Mouse (Mus musculus) urinary bladder, postnatal 25 days (tissue): ENCODE data around the gene Guca1a.
"Not testable (repeated sequence)": the region's sequence is repeated elsewhere in the genome, so short reads cannot be mapped to it uniquely, and the experiment has no call there.

ENCODE experiments used
- DNase-seq: peaks from one replicate; pipeline ENCODE4 v3.0.0; 2022; ENCODE audit warnings: low spot score

Guca1a gene

GRCm38 (mm10) chr17:47400451-47400850 is at the start of gene Guca1a:
Gene Guca1a, minus strand, starts transcription at chr17:47400584.
- no peak for DNase-seq

- no peak for DNase-seq
These were observed 49.0 kb upstream of the Guca1a start for GRCm38 (mm10) chr17:47449432-47449831.

DNA sequence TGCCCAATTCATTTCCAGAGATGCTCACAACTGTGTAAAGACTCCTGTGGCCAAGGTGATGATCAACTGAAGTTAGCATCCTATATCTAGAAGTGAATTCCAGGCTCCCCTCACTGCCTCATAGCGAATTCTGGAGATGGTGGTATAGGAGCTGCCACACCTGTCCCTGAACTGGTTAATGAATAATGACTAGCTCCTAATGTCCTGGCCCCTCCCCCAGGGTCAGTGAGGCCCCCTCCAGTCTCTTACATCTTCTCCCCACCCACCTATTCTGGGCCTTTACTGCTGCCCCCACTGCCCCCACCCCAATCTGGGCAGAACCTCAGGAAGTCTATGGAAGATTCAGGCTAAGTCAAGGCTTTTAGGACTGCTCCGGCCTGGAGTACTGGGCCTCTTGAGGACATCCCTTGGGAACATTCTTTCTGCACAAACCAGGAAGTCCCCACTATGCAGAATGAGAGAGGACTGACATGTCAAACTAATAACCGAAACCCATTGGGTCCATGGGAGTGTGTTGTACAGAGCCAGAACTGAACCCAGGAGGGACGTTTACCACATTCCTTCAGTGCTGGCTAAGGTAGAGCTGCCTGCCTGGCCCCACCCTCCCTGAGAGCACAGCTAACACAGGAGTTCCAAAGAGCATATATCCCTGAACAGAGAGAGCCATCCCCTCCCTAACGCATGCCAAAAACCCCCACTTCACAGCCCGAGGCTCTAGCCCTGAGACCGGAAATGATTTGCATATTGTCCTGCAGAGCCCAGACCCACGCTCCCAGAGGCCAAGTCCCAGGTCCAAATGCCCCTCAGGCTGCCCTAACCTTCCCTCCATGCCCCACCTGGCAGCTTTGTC is 48.4 kb upstream of the Guca1a start:
- DNase-seq, result no peak

- DNase-seq, result no peak
These were observed 46.2 kb upstream of the Guca1a start for GRCm38 (mm10) chr17:47446561-47446960.

DNA sequence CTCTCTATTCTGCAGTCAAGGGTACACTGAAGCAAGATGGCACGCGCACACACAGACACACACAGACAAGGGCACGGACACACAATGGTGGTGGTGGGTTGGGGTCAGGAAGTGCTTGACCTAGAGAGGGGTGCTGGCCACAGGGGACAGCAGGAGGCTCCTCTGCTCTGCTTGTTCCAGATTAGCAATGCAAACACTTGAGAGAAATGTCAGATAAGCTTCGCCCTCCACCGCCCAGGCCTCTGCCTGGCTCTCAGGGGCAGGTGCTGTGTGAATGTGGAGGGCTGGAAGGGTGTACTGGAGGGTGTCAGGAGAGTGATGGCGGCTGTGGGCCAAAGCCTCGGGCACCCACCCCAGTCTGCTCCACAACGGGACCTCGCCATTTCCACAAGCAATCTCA is 45.6 kb upstream of the Guca1a start:
- no peak for DNase-seq

DNA sequence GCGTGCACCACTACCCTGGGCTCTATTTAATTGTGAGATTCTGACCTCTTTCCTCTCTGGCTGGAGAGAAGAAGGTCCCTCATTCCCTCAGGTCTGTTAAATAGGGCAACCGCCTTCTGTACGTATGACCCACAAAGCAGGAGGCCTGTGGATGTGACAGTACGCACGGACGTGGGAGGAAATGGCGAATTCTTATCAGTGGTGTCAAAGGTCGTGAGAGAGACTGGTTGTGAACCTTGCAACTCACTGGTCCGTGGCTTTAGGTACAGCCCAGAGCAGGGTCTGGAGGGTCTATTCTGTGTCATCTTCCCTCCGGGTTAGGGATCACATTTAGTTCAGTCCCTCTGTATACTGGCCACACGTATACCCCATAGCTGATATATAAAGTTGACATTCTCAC is 45.1 kb upstream of the Guca1a start:
- DNase-seq, result no peak

DNA sequence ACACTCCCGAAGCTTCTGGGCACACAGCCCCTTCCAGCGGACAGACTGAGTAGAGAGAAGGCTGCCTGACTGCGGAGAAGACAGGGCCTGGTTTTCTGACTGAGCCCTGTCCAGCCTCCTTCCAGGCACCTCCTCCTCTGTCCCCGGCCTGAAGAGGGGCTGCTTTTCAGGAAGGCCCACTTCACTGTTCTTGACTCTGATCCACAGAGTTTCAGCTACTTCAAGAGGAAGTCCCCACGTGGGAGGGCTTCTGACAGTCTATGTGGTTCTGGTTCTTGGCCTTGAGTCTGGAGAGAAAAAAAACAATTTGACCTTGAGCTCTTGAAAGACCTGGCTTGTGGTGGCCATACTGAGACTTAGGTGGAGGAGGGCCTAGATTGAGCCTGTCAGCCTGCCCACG is 43.7 kb upstream of the Guca1a start:
- no peak for DNase-seq

GRCm38 (mm10) chr17:47442271-47442670 is 41.9 kb upstream of the Guca1a start:
- no peak for DNase-seq

DNA sequence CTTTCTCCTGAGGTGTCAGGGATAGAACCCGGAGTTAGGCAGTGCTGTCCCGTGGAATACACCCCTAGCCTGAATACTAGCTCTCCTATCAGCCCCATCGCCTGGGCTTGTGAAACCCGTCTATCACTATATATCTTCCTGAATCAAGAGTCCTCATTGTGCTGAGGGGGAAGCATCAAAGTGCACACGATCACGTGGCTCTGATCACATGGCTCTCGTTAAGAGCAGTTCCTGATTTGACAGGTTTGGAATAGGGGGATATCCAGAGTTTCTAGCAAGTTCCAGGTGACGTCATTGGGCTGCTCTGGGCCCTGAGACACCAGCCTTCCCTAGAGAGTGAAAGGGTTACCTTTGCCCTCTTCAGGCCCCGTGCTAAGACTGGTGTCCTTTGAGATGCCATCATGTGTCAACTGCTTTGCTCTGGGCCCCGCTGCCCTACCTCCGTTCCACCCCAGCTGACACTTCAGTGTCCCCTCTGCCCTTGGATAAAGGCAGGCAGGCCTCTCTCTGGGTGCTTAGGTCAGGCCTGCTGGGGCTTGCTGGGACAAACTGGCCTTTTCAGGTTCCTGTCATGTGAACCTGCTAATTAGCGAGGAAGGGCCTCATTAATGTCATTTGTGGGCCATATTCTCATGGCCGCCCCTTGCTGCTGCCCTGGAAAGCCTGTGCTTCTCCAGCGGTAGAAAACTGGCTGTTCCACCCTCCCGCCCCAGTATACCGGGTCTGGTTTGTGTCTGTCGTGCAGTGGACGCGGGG is 41.1 kb upstream of the Guca1a start:
- no peak for DNase-seq

DNA sequence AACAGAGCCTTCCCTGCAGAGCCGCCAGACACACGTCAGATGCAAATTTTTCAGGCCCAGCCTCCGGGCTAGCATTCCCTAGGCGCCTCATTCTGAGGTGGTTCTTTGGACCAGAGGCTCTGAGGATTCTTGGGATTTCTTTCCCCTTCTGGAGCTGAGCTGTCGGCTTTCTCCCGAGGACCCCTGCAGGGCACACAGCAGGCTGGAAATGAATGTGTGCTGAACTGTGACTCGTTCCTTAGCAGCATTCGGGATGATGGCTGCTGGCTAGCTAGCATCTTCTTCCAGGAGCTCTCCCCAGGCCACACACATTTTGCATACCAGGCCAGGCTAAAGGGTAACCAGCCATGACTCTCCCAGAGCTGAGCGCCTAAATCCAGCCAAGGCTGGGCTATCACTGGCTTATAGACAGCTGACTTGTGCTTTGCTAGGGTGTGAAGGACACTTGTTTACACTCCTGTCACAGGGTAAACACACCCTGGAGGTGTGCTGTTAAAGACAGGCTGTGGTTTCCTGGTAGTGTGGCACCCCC is 40.0 kb upstream of the Guca1a start:
- DNase-seq, result no peak

- DNase-seq, result no peak
These were observed 39.1 kb upstream of the Guca1a start for GRCm38 (mm10) chr17:47439396-47440028.

DNA sequence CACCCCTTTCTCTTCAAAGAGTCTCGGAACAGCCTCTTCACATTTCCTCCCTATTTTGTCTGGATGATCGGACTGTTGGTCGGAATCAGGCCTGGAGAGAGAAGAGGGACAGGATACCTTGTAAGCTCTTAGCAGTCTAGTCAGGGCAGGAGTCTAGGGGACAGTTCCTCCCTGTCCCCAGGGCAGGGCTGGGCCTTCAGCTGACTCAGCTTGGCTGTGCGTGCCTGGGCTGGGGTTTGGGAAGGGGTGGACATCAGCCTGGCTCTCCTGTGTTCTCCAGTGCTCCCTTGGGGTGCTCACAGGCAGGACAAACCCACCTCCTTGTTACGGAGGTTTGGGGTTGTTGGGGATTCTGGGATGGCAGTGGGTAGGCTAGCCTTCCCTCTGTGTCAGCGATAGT is 38.2 kb upstream of the Guca1a start:
- DNase-seq, result no peak

- no peak for DNase-seq
These were observed 36.6 kb upstream of the Guca1a start, which contains the start of gene 1700001C19Rik for GRCm38 (mm10) chr17:47436907-47437547. Gene 1700001C19Rik, minus strand, starts transcription at chr17:47437376.

- DNase-seq, result peak; percentile 69
These were observed 35.9 kb upstream of the Guca1a start, which contains the start of gene AI661453 for GRCm38 (mm10) chr17:47436156-47436906. Gene AI661453, plus strand, starts transcription at chr17:47436615.

DNA sequence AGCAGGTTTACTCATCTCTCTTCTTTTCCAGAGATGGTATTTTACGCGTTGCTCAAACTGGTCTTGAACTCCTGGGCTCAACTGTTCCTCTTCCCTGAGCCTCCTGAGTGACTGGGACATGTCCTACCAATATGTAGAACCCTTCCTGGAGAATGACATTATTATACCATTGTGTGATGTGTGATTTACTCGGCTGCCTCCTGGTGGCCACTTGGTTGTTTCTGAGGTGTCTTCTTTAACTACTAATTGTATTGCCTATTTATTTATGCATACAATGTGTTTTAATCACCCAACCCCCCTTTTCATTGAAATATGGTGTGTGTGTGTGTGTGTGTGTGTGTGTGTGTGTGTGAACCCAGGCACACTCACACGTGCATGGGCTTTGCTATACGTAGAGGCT is 30.4 kb upstream of the Guca1a start:
- DNase-seq, result no peak

- no peak for DNase-seq
These were observed 28.5 kb upstream of the Guca1a start for GRCm38 (mm10) chr17:47428831-47429304.

DNA sequence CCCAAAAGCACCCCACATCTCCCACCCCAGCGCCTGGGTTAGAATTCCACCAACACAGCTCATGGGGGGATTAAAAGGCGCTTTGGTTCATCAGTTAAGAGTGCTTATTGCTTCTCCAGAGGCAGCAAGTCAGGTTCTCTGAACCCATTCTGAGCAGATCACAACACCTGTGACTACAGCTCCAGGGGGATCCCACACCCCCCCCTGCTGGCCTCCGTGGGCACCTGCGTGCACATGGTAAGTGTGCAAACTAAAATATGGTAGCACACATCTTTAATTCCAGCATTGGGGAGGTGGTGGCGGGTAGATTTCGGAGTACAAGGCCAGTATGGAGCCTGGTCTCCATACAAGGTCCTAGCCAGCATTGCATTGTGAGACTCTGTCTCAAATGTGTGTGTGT is 26.9 kb upstream of the Guca1a start:
- DNase-seq, result no peak

DNA sequence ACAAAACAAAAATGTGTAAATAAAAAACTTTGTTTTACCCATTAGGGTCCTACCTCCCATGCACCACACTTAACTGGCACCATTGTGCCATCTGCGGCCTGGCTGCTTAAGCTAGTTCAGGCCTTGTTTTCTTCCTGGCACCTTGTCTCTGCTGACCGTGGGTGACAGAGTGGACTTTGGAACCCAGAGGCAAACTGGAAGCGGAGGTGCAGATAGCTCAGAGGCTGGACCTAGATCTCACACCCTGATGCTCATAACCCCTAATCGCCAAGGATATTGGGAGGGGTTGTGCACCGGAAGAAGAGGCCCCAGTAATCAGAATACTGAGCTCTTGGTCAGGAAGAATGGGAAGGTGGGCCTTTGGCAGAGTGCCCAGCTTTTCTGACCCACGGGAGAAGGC is 23.8 kb upstream of the Guca1a start:
- no peak for DNase-seq

DNA sequence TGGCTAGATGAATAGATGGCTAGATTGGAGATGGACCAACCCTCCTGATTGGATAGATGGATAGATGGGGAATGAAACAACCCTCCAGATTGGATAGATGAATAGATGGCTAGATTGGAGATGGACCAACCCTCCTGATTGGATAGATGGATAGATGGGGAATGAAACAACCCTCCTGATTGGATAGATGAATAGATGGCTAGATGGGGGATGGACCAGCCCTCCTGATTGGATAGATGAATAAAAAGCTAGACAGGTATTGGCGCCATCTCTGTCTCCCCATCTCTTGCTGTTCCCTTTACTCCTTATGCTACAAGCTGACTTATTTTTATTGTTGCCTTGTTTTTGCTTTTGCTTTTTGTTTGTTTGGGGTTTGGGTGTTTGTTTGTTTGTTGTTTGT is 22.2 kb upstream of the Guca1a start:
- not testable (repeated sequence) for DNase-seq

DNA sequence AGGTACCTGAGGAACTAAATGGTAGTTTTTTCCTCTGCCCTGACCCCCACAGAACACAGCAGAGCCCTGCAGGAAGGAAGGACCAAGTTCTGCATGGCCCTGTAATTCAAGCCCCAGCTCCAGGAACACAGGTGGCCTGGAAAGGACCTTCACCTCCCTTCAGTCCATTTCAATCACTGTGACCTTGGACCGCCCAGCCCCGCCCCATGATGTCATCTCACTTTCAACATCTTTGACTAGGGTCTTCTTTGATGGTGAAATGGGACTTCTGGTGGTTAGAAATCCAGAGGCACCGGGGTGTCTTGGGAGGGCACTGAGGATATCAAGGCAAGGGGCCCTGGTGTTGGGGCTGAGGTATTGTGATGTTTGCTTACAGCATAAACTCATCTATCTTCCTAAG is 21.2 kb upstream of the Guca1a start:
- no peak for DNase-seq

DNA sequence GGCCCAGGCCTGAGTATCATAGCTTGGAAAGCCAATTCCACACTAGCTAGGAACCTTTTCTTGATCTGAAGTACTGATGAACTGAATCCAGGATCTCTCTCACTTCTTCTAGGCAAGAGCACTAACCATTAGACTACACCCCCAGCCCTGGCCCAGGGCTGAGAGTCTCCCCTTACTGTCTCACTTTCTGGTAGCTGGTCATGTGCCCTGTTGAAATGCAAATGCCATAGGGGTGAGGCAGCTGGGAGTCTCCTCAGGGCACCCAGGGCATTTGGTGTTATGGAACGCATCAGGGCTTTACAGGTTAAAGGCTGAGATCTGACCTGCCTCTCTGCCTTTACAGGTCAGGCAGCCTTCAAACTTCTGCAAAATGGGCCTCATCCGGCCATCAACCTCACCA is 19.8 kb upstream of the Guca1a start:
- DNase-seq, result no peak
